Mouse (Mus musculus): ENCODE measurements around the gene Krt34. TPM values are rescaled to one million over a fixed set of nuclear protein-coding genes. Genes with fewer than 3 reads are reported as not detected.

Gene Krt34
- polyA plus RNA-seq, 1 experiment, result not detected

DNA sequence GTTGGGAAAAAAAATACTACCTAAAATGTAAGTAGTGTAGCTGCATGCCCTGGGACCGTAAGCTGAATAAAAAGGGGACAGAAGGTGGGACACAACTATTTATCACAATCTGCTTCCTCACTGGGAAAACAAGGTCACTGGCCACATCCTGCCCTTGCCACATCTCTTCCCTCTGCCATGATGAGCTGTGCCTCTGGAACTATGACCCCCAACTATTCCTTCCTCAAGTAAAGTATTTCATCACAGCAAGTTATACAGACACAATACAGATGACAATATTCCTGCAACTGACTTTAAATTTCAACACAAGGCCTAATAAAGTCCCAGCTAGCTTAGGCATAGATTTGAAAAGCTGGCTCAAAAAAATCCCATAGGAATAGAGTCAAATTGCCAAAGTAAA is 21.9 kb downstream of the Krt34 start:
- Histone ChIP-seq H3K36me3 (ENCODE audit: control insufficient read depth, insufficient read depth, low read length) (no peaks in the 10 kb centered on the region), H3K27ac (ENCODE audit: insufficient read depth, low read depth, low read length) (no peak overlapping the region), H3K27me3 (ENCODE audit: control insufficient read depth, insufficient read depth, low read length) (no peaks in the 10 kb centered on the region), H3K4me3 (ENCODE audit: low read depth, low read length) (no peak overlapping the region), H3K4me1 (ENCODE audit: control insufficient read depth, insufficient read depth, insufficient read length, low read length) (no peaks in the 10 kb centered on the region)
- no peak for TF ChIP-seq POLR2A (IDR thresholded peaks at IDR 0.05; ENCODE audit: low read depth, low read length)
- TF ChIP-seq CTCF (IDR thresholded peaks at IDR 0.05; ENCODE audit: extremely low read depth, insufficient read length, insufficient replicate concordance, low read depth, low read length), result no peak
- 94% methylated on average over 1 of the region's 1 CpGs for WGBS

DNA sequence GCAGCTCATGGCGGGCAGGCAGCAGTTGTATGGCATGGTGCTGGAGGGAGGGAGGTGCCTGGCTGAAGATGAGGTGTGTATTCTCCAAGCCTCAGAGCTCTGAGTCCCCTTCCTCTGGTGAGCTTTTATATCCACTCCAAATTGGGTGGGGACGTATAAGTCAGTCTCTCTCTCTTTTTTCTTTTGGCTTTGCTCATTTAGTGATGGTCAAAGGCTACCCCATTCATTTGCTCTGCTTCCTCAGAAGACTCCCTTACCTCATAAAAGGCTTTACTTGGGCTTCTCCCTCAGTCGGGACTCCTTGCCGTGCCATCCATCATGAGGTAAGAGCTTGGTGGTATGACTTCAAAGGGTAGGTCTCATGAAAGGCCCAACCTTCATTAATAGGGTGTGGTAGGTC is 25.2 kb downstream of the Krt34 start, which contains the start of gene Krt33a:
TSS of gene Krt33a (minus strand) at position 101 of the 400 bp plus-strand sequence.
- no peaks in the 10 kb centered on the region for H3K36me3 ChIP-seq (ENCODE audit: control insufficient read depth, insufficient read depth, low read length)
- H3K4me3 ChIP-seq (ENCODE audit: low read depth, low read length), result no peak within 1 kb of the TSS
- H3K27me3 ChIP-seq (ENCODE audit: control insufficient read depth, insufficient read depth, low read length), result no peaks in the 10 kb centered on the region
- WGBS, result 67% methylated on average over 4 of the region's 4 CpGs
- H3K4me1 ChIP-seq (ENCODE audit: control insufficient read depth, insufficient read depth, insufficient read length, low read length), result no peaks in the 10 kb centered on the region
- TF ChIP-seq POLR2A (IDR thresholded peaks at IDR 0.05; ENCODE audit: low read depth, low read length) (no peak), CTCF (IDR thresholded peaks at IDR 0.05; ENCODE audit: extremely low read depth, insufficient read length, insufficient replicate concordance, low read depth, low read length) (no peak)
- H3K27ac ChIP-seq (ENCODE audit: insufficient read depth, low read depth, low read length), result no peak within 1 kb of the TSS

DNA sequence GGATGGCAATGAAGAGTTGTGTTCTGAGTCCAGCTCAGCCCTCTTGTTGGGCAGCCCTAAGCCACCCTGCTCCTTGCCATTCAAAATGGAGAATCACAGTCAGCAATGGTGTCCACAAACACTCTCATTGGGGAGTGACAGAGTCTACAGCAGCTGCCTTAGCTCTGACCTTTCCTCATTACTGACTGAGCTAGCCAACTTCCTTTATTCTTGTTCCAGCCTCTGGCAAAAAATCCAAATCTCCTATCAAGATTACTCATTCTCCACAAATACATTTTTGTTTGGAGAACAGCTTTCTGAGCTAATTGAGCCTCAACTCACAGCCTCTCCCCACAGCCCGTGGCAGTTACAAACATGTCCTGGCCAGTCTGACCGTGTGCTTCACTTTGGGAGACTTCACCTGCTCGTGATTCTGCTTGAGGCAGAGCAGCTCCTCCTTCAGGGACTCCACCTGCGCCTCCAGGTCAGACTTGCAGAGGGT is 27.6 kb downstream of the Krt34 start:
- Histone ChIP-seq H3K36me3 (ENCODE audit: control insufficient read depth, insufficient read depth, low read length) (no peaks in the 10 kb centered on the region), H3K27me3 (ENCODE audit: control insufficient read depth, insufficient read depth, low read length) (no peaks in the 10 kb centered on the region), H3K4me1 (ENCODE audit: control insufficient read depth, insufficient read depth, insufficient read length, low read length) (no peaks in the 10 kb centered on the region), H3K4me3 (ENCODE audit: low read depth, low read length) (no peak overlapping the region), H3K27ac (ENCODE audit: insufficient read depth, low read depth, low read length) (no peak overlapping the region)
- TF ChIP-seq POLR2A (IDR thresholded peaks at IDR 0.05; ENCODE audit: low read depth, low read length) (no peak), CTCF (IDR thresholded peaks at IDR 0.05; ENCODE audit: extremely low read depth, insufficient read length, insufficient replicate concordance, low read depth, low read length) (no peak)
- 20% methylated on average over 4 of the region's 4 CpGs for WGBS

DNA sequence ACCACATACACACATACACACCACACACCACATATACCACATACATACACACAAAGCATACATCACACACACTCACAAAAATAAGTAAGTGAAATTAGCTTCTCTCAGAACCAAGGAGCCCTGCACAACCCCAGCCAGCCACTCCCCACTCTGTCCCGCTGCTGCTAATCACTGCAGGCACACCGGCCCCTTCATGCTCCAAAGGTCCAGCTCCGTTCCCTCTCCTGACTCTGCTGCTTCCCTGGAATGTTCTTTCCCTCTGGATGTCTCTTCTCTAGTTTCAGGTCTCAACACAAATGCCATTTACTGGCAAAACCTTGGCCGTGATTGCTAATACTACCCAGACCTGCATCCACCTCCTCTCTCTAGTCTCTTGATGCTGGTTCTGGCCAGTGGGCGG is 30.7 kb downstream of the Krt34 start:
- H3K27me3 ChIP-seq (ENCODE audit: control insufficient read depth, insufficient read depth, low read length), result no peaks in the 10 kb centered on the region
- 72% methylated on average over 5 of the region's 5 CpGs for WGBS
- TF ChIP-seq POLR2A (IDR thresholded peaks at IDR 0.05; ENCODE audit: low read depth, low read length), result no peak
- no peak for TF ChIP-seq CTCF (IDR thresholded peaks at IDR 0.05; ENCODE audit: extremely low read depth, insufficient read length, insufficient replicate concordance, low read depth, low read length)

DNA sequence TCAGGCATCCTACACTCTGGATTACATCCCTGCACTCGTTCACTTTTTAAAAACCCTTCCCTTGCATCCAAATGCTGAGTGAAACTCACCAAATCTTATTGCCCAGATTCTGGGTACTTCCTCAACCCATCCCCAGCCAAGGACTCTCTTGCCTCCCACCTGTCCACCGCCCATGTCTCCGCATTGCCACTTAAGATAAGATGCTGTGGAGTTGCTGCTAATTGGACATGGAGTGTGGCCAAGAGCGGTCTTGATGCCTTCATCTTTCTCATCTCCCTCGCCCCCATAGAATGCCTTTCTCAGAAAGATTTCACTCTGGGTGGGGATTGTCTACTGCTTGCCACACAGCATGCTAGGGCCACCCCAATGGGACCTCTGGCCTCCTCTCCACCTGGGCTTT is 33.0 kb downstream of the Krt34 start:
- TF ChIP-seq CTCF (IDR thresholded peaks at IDR 0.05; ENCODE audit: extremely low read depth, insufficient read length, insufficient replicate concordance, low read depth, low read length), result no peak
- no peak for TF ChIP-seq POLR2A (IDR thresholded peaks at IDR 0.05; ENCODE audit: low read depth, low read length)
- Histone ChIP-seq H3K4me3 (ENCODE audit: low read depth, low read length) (no peak overlapping the region), H3K4me1 (ENCODE audit: control insufficient read depth, insufficient read depth, insufficient read length, low read length) (0 out of 2 replicates have a peak, but pooled peaks cover 2% of the 10 kb centered on the region), H3K36me3 (ENCODE audit: control insufficient read depth, insufficient read depth, low read length) (no peaks in the 10 kb centered on the region), H3K27me3 (ENCODE audit: control insufficient read depth, insufficient read depth, low read length) (no peaks in the 10 kb centered on the region), H3K27ac (ENCODE audit: insufficient read depth, low read depth, low read length) (no peak overlapping the region)
- 89% methylated on average over 5 of the region's 5 CpGs for WGBS

More for the DNA sequence above, 30.7 kb downstream of the Krt34 start:
- H3K36me3 ChIP-seq (ENCODE audit: control insufficient read depth, insufficient read depth, low read length), result no peaks in the 10 kb centered on the region
- no peak overlapping the region for H3K27ac ChIP-seq (ENCODE audit: insufficient read depth, low read depth, low read length)
- 0 out of 2 replicates have a peak, but pooled peaks cover 2% of the 10 kb centered on the region for H3K4me1 ChIP-seq (ENCODE audit: control insufficient read depth, insufficient read depth, insufficient read length, low read length)
- no peak overlapping the region for H3K4me3 ChIP-seq (ENCODE audit: low read depth, low read length)

DNA sequence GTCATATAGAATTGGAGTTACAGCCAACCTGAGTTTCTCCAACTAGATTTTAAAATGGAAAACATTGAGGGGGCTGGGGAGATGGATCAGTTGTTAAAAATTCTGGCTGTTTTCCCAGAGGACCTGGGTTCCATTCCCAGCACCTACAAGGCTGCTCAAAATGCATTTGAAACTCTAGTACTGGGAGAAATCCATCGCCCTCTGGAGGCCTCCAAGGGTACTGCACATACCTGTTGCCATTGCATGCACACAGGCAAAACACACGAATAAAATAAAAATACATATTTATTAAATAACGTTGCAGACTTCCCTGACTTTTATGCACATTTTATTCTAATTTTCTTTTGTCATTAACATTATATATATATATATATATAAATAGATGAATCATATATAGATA is 34.7 kb downstream of the Krt34 start:
- no peaks in the 10 kb centered on the region for H3K36me3 ChIP-seq (ENCODE audit: control insufficient read depth, insufficient read depth, low read length)
- peak; percentile 41; the same call in 1 of the 2 replicates for TF ChIP-seq CTCF (IDR thresholded peaks at IDR 0.05; ENCODE audit: extremely low read depth, insufficient read length, insufficient replicate concordance, low read depth, low read length)
- no peak for TF ChIP-seq POLR2A (IDR thresholded peaks at IDR 0.05; ENCODE audit: low read depth, low read length)
- no peak overlapping the region for H3K27ac ChIP-seq (ENCODE audit: insufficient read depth, low read depth, low read length)
- H3K4me1 ChIP-seq (ENCODE audit: control insufficient read depth, insufficient read depth, insufficient read length, low read length), result 0 out of 2 replicates have a peak, but pooled peaks cover 2% of the 10 kb centered on the region
- H3K4me3 ChIP-seq (ENCODE audit: low read depth, low read length), result no peak overlapping the region
- WGBS, result 60% methylated on average over 3 of the region's 3 CpGs
- H3K27me3 ChIP-seq (ENCODE audit: control insufficient read depth, insufficient read depth, low read length), result no peaks in the 10 kb centered on the region

DNA sequence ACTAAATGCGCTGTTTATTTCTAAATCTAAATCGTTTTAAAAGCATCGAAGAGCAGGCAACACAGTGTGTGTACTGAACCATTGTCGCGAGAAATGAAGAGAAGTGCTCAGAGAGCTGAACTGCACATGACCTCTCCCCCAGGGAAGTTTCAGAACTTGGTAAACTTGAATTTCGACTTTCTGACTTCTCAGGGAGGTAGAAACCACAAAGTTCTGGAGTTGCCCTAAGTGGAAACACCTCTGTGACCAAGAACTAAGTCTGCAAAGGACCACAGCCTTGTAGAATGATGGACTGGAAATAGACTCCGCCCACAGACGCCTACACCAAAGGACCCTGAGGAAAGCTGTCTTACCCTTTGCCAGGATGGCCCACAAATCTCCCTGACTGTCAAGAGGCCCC is 35.4 kb downstream of the Krt34 start:
- Histone ChIP-seq H3K4me3 (ENCODE audit: low read depth, low read length) (no peak overlapping the region), H3K27me3 (ENCODE audit: control insufficient read depth, insufficient read depth, low read length) (no peaks in the 10 kb centered on the region), H3K36me3 (ENCODE audit: control insufficient read depth, insufficient read depth, low read length) (no peaks in the 10 kb centered on the region), H3K4me1 (ENCODE audit: control insufficient read depth, insufficient read depth, insufficient read length, low read length) (0 out of 2 replicates have a peak, but pooled peaks cover 2% of the 10 kb centered on the region), H3K27ac (ENCODE audit: insufficient read depth, low read depth, low read length) (no peak overlapping the region)
- TF ChIP-seq POLR2A (IDR thresholded peaks at IDR 0.05; ENCODE audit: low read depth, low read length), result no peak
- 75% methylated on average over 8 of the region's 8 CpGs for whole genome bisulfite sequencing
